Mouse (Mus musculus) cerebellum, adult 9-10 months (tissue): ENCODE measurements at regions not wholly inside any gene's neighbourhood (a gene's known extent, or its start where the extent isn't known, plus 50 kb on each side); places are given as distances from the start of the nearest gene placed in this dataset.

ENCODE experiments used
- DNase-seq: peaks from one replicate; pipeline ENCODE4 v3.0.0; 2022

GRCm38 (mm10) chr19:56198474-56199236, 88.3 kb upstream of the Habp2 start:
- DNase-seq: no peak

- no peak for DNase-seq
These were observed 87.4 kb upstream of the Habp2 start for GRCm38 (mm10) chr19:56199401-56200150.

- no peak for DNase-seq
These were observed 85.8 kb upstream of the Habp2 start for GRCm38 (mm10) chr19:56201007-56201682.

- DNase-seq: no peak
These were observed 85.0 kb upstream of the Habp2 start for GRCm38 (mm10) chr19:56201738-56202480.

- no peak for DNase-seq
These were observed 84.3 kb upstream of the Habp2 start for GRCm38 (mm10) chr19:56202481-56203130.

- DNase-seq: no peak
These were observed 68.4 kb upstream of the Habp2 start for GRCm38 (mm10) chr19:56218536-56218935.

- DNase-seq: no peak
These were observed 66.1 kb upstream of the Habp2 start for GRCm38 (mm10) chr19:56220724-56221407.

- no peak for DNase-seq
These were observed 64.4 kb upstream of the Habp2 start for GRCm38 (mm10) chr19:56222496-56222895.

- DNase-seq: no peak
These were observed 61.9 kb upstream of the Habp2 start for GRCm38 (mm10) chr19:56225039-56225438.

GRCm38 (mm10) chr19:56225518-56225917, 61.4 kb upstream of the Habp2 start:
- DNase-seq: no peak

GRCm38 (mm10) chr19:56228586-56228985, 58.4 kb upstream of the Habp2 start:
- no peak for DNase-seq

GRCm38 (mm10) chr19:56231430-56231829, 55.5 kb upstream of the Habp2 start:
- DNase-seq: no peak

GRCm38 (mm10) chr19:56231849-56232248, 55.1 kb upstream of the Habp2 start:
- DNase-seq: no peak

GRCm38 (mm10) chr19:56232269-56232668, 54.7 kb upstream of the Habp2 start:
- DNase-seq: no peak

- DNase-seq: no peak
These were observed 54.0 kb upstream of the Habp2 start for GRCm38 (mm10) chr19:56232950-56233349.

GRCm38 (mm10) chr19:56235040-56235439, 51.9 kb upstream of the Habp2 start:
- no peak for DNase-seq
